Mouse (Mus musculus) hindbrain, embryonic 11.5 days (tissue): ENCODE results near the gene Eif4a1. TPM values are rescaled to one million over a fixed set of nuclear protein-coding genes. Genes with fewer than 3 reads are reported as not detected.
"Not testable (repeated sequence)": the region's sequence is repeated elsewhere in the genome, so short reads cannot be mapped to it uniquely, and the experiment has no call there.

Experiments used
- ATAC-seq: fragments of 200-750 bp; cut with Nextera tagmentation; 2 replicates; pipeline ENCODE4 v1.8.0; 2017; ENCODE audit warnings: mild to moderate bottlenecking, moderate TSS enrichment, moderate library complexity; ENCODE audit not compliant: low FRiP score
- DNase-seq: peaks from one replicate; pipeline ENCODE4 v3.0.0-alpha.2; 2015; ENCODE audit warnings: low spot score
- H3K27ac ChIP-seq: fragments of 300-500 bp; sonication (generic); 2 replicates; pipeline ENCODE4 v1.5.1; 2014; ENCODE audit warnings: mild to moderate bottlenecking, low read depth, low read length
- H3K27me3 ChIP-seq: fragments of 300-500 bp; sonication (generic); 2 replicates; pipeline ENCODE4 v1.6.1; 2014; ENCODE audit warnings: mild to moderate bottlenecking, low read length, moderate library complexity, mixed read lengths; ENCODE audit not compliant: control insufficient read depth, insufficient read depth
- H3K36me3 ChIP-seq: fragments of 300-500 bp; sonication (generic); 2 replicates; pipeline ENCODE4 v1.6.1; 2014; ENCODE audit warnings: mild to moderate bottlenecking, low read length, moderate library complexity, mixed read lengths; ENCODE audit not compliant: control insufficient read depth, insufficient read depth
- H3K4me1 ChIP-seq: fragments of 300-500 bp; sonication (generic); replicated peaks from 2 replicates; pipeline ENCODE4 v1.6.1; 2014; ENCODE audit warnings: low read length, mixed read lengths; ENCODE audit not compliant: control insufficient read depth, insufficient read depth
- H3K4me2 ChIP-seq: fragments of 300-500 bp; sonication (generic); replicated peaks from 2 replicates; pipeline ENCODE4 v1.6.1; 2014; ENCODE audit warnings: mild to moderate bottlenecking, low read depth, low read length
- H3K4me3 ChIP-seq: fragments of 300-500 bp; sonication (generic); 2 replicates; pipeline ENCODE4 v1.5.1; 2014; ENCODE audit warnings: low read depth, low read length
- H3K9ac ChIP-seq: fragments of 300-500 bp; sonication (generic); 2 replicates; pipeline ENCODE4 v1.6.1; 2014; ENCODE audit warnings: low read depth, low read length
- H3K9me3 ChIP-seq: fragments of 300-500 bp; sonication (generic); 2 replicates; pipeline ENCODE4 v1.6.1; 2016; ENCODE audit warnings: low read length; ENCODE audit not compliant: control insufficient read depth
- WGBS: fragments of 180-500 bp; shearing (Covaris S2); extraction: QIAGEN DNeasy Blood & Tissue Kit; methylation state at CpG from one replicate; pipeline ENCODE4 v1.1.7; 2014; 5-methylcytosine and 5-hydroxymethylcytosine counted together
- polyA plus RNA-seq: library from polyadenylated mRNA; unstranded; fragments of >200 nt; fragmentation: Nextera tagmentation; extraction: Ambion mirVana; gene quantifications from 2 replicates; pipeline ENCODE4 v1.2.1, GENCODE M21; 2014

Gene Eif4a1
- polyA plus RNA-seq, 1 experiment from 2014 or later = 905 TPM

- no peak for ATAC-seq
- Histone ChIP-seq H3K36me3 (no peaks in the 10 kb centered on the region), H3K27me3 (no peaks in the 10 kb centered on the region), H3K4me3 (no peak overlapping the region), H3K9me3 (no peaks in the 10 kb centered on the region), H3K9ac (no peak overlapping the region), H3K27ac (no peak overlapping the region), H3K4me2 (no peak overlapping the region), H3K4me1 (no peaks in the 10 kb centered on the region)
- 51% methylated on average over 2 of the region's 2 CpGs for WGBS
- DNase-seq = no peak
These were observed 32.4 kb upstream of the Eif4a1 start for GRCm38 (mm10) chr11:69704613-69705010.

GRCm38 (mm10) chr11:69703814-69704612 is 31.8 kb upstream of the Eif4a1 start:
- H3K9ac ChIP-seq = no peak overlapping the region
- no peak for ATAC-seq

GRCm38 (mm10) chr11:69703381-69703780 is 31.2 kb upstream of the Eif4a1 start:
- H3K27ac ChIP-seq, H3K27me3 ChIP-seq, H3K4me2 ChIP-seq, H3K9ac ChIP-seq, H3K36me3 ChIP-seq, H3K4me1 ChIP-seq, H3K9me3 ChIP-seq, ATAC-seq, DNase-seq, H3K4me3 ChIP-seq: not testable (repeated sequence)
- WGBS = 70% methylated on average over 2 of the region's 3 CpGs

More at GRCm38 (mm10) chr11:69703814-69704612, 31.8 kb upstream of the Eif4a1 start:
- 65% methylated on average over 8 of the region's 8 CpGs for WGBS
- DNase-seq = no peak
- H3K27me3 ChIP-seq = no peaks in the 10 kb centered on the region
- no peak overlapping the region for H3K4me2 ChIP-seq
- H3K27ac ChIP-seq = no peak overlapping the region
- H3K4me3 ChIP-seq = no peak overlapping the region
- H3K4me1 ChIP-seq = no peaks in the 10 kb centered on the region
- no peaks in the 10 kb centered on the region for H3K36me3 ChIP-seq
- H3K9me3 ChIP-seq = no peaks in the 10 kb centered on the region

- not testable (repeated sequence) for ATAC-seq, H3K27me3 ChIP-seq, DNase-seq, H3K9ac ChIP-seq, H3K4me3 ChIP-seq, H3K27ac ChIP-seq, H3K4me1 ChIP-seq, H3K4me2 ChIP-seq, H3K36me3 ChIP-seq, H3K9me3 ChIP-seq
- 94% methylated on average over 10 of the region's 10 CpGs for WGBS
These were observed 30.7 kb upstream of the Eif4a1 start for GRCm38 (mm10) chr11:69702886-69703285.

- no peak for ATAC-seq
- H3K4me1 ChIP-seq = peaks cover 7% of the 10 kb centered on the region
- 77% methylated on average over 1 of the region's 1 CpGs for WGBS
- H3K27me3 ChIP-seq = no peaks in the 10 kb centered on the region
- H3K9ac ChIP-seq = no peak overlapping the region
- no peak overlapping the region for H3K4me2 ChIP-seq
- DNase-seq = no peak
- no peak overlapping the region for H3K27ac ChIP-seq
- no peaks in the 10 kb centered on the region for H3K9me3 ChIP-seq
- H3K4me3 ChIP-seq = no peak overlapping the region
- no peaks in the 10 kb centered on the region for H3K36me3 ChIP-seq
These were observed 27.4 kb upstream of the Eif4a1 start for GRCm38 (mm10) chr11:69699595-69699994.

GRCm38 (mm10) chr11:69698574-69698973 is 26.4 kb upstream of the Eif4a1 start:
- H3K36me3 ChIP-seq = no peaks in the 10 kb centered on the region
- 78% methylated on average over 5 of the region's 5 CpGs for WGBS
- ATAC-seq (no peak), DNase-seq (no peak)
- H3K27ac ChIP-seq = no peak overlapping the region
- H3K4me3 ChIP-seq = no peak overlapping the region
- no peak overlapping the region for H3K4me2 ChIP-seq
- no peaks in the 10 kb centered on the region for H3K9me3 ChIP-seq
- no peaks in the 10 kb centered on the region for H3K27me3 ChIP-seq
- H3K9ac ChIP-seq = no peak overlapping the region
- peaks cover 7% of the 10 kb centered on the region for H3K4me1 ChIP-seq

- Histone ChIP-seq H3K27ac (no peak overlapping the region), H3K9ac (no peak overlapping the region), H3K4me3 (no peak overlapping the region), H3K4me1 (peaks cover 7% of the 10 kb centered on the region), H3K27me3 (no peaks in the 10 kb centered on the region), H3K4me2 (no peak overlapping the region), H3K9me3 (no peaks in the 10 kb centered on the region), H3K36me3 (no peaks in the 10 kb centered on the region)
- 96% methylated on average over 3 of the region's 3 CpGs for WGBS
- ATAC-seq (no peak), DNase-seq (no peak)
These were observed 25.2 kb upstream of the Eif4a1 start for GRCm38 (mm10) chr11:69697396-69697795.

GRCm38 (mm10) chr11:69695361-69696181 is 23.3 kb upstream of the Eif4a1 start, which contains the start of the genes Tnfsf12 and Tnfsfm13:
Tnfsf12 (minus strand) TSS chr11:69695849.
Tnfsfm13 (minus strand) TSS chr11:69696098.
- peak; percentile 14; the same call in 1 of the 2 replicates for ATAC-seq
- DNase-seq = peak; percentile 62
- H3K4me2 ChIP-seq = peak within 1 kb of the TSS; percentile 93
- no peaks in the 10 kb centered on the region for H3K27me3 ChIP-seq
- peaks cover 7% of the 10 kb centered on the region for H3K4me1 ChIP-seq
- H3K36me3 ChIP-seq = no peaks in the 10 kb centered on the region
- WGBS = under 1% methylated on average over 37 of the region's 41 CpGs
- H3K9ac ChIP-seq = peak within 1 kb of the TSS; percentile 79
- peak within 1 kb of the TSS; percentile 39 for H3K4me3 ChIP-seq
- no peak within 1 kb of the TSS; the same call in 1 of the 2 replicates for H3K27ac ChIP-seq
- no peaks in the 10 kb centered on the region for H3K9me3 ChIP-seq
